20 mouse cellular contexts compared by ENCODE assay signal in the genomic region with DNA sequence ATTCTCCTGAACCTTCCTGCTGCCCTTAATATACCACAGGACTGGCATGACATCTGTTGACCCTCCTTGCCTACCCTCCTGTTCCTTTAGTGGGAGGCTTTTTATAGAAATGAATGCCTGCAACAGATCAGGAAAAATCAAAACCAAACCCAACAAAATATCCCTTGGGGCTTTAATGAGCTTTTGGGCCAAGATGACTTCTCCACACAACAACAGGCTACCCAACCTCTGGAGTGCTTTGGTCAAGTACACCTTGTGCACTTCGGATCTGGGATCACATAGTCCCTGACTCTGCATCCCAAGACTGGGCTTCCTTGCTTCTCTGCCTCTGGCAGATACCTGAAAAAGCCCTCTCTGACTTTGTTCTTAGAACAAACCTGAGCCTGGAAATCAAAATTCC.
"Had no signal": no experiment of that assay in that cellular context is flagged by ENCODE, and none has a peak within 500 bp of the region (broad histone marks: within the 10 kb centered on the region; RNA-seq: fewer than 3 reads in every experiment).

No protein-coding gene starts in this region.

- H3K4me3 ChIP-seq: heart, adult 2 months; heart, embryonic 12.5 days; hindbrain, embryonic 13.5 days; hindbrain, embryonic 15.5 days; kidney, embryonic 15.5 days; limb, embryonic 13.5 days; limb, embryonic 15.5 days; liver, embryonic 12.5 days had no signal

- H3K9me3 ChIP-seq: heart, embryonic 12.5 days; hindbrain, embryonic 13.5 days; hindbrain, embryonic 15.5 days; kidney, embryonic 15.5 days; limb, embryonic 13.5 days; limb, embryonic 15.5 days; liver, embryonic 12.5 days had no signal

- H3K27ac ChIP-seq: heart, adult 2 months; hindbrain, embryonic 13.5 days; hindbrain, embryonic 15.5 days; hindbrain, postnatal 0 days; kidney, embryonic 15.5 days; kidney, postnatal 0 days; limb, embryonic 13.5 days; limb, embryonic 15.5 days; liver, embryonic 12.5 days; liver, embryonic 14.5 days had no signal

- DNase-seq: gastrocnemius, postnatal 14 days; gastrocnemius, postnatal 36 days; heart, adult 2 months; heart, postnatal 10 days; kidney, adult 11 months; kidney, adult 9 months; kidney, postnatal 14 days; layer of hippocampus, adult 9-11 months; layer of hippocampus, postnatal 36 days; left cerebral cortex, postnatal 4 days had no signal

- H3K27me3 ChIP-seq: heart, embryonic 12.5 days; hindbrain, embryonic 13.5 days; hindbrain, embryonic 15.5 days; kidney, embryonic 15.5 days; limb, embryonic 13.5 days; limb, embryonic 15.5 days; liver, embryonic 12.5 days had no signal

- H3K9ac ChIP-seq: heart, embryonic 12.5 days; hindbrain, embryonic 13.5 days; hindbrain, embryonic 15.5 days; kidney, embryonic 15.5 days; limb, embryonic 13.5 days; limb, embryonic 15.5 days; liver, embryonic 12.5 days; liver, embryonic 14.5 days had no signal
